Mouse (Mus musculus): ENCODE data around the gene Olfr952. TPM values are rescaled to one million over a fixed set of nuclear protein-coding genes. Genes with fewer than 3 reads are reported as not detected.

Gene Olfr952
- not detected in 2 replicates for polyA plus RNA-seq (2016; fragmentation: Nextera tagmentation; extraction: Ambion mirVana)

- no peak within 1 kb of the TSS for H3K4me2 ChIP-seq (replicated peaks)
- H3K4me1 ChIP-seq, result no peaks in the 10 kb centered on the region
- H3K36me3 ChIP-seq, result no peaks in the 10 kb centered on the region
- no peaks in the 10 kb centered on the region for H3K9me3 ChIP-seq
- no peak within 1 kb of the TSS for H3K27ac ChIP-seq (replicated peaks)
- H3K9ac ChIP-seq (replicated peaks), result no peak within 1 kb of the TSS
- no peaks in the 10 kb centered on the region for H3K27me3 ChIP-seq
- no peak within 1 kb of the TSS for H3K4me3 ChIP-seq
- ATAC-seq (ENCODE audit: low FRiP score, low read depth), result no peak
Observed at GRCm38 (mm10) chr9:39427048-39427447, at the start of gene Olfr952. TSS of gene Olfr952 (minus strand) at chr9:39427148.

DNA sequence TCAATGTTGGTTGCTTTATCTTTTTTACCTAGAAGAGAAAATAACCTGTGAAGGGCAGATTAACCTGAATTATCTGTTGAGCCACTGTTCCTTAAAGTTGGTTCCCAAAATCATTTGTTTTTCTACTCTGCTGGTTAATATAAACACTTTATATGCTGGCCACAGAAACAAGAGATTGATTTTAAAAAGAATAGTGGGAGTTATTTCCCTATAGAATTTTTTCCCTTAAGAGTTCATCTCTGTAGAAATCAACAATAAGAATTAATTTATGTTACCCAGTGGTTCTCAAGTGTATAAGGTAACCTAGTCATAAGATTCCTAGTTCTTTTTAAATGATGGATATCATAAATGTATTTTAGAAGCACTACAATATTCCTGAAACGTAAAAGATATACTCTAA, 44.9 kb upstream of the Olfr952 start, which contains the start of gene Olfr955:
TSS of gene Olfr955 (minus strand) at position 101 of the 400 bp plus-strand sequence.
- Histone ChIP-seq H3K4me3 (no peak within 1 kb of the TSS), H3K27ac (replicated peaks) (no peak within 1 kb of the TSS), H3K27me3 (no peaks in the 10 kb centered on the region), H3K4me1 (no peaks in the 10 kb centered on the region), H3K9ac (replicated peaks) (no peak within 1 kb of the TSS), H3K4me2 (replicated peaks) (no peak within 1 kb of the TSS), H3K9me3 (no peaks in the 10 kb centered on the region), H3K36me3 (no peaks in the 10 kb centered on the region)
- WGBS, result 58% methylated on average over 1 of the region's 1 CpGs
- no peak for ATAC-seq (ENCODE audit: low FRiP score, low read depth)

DNA sequence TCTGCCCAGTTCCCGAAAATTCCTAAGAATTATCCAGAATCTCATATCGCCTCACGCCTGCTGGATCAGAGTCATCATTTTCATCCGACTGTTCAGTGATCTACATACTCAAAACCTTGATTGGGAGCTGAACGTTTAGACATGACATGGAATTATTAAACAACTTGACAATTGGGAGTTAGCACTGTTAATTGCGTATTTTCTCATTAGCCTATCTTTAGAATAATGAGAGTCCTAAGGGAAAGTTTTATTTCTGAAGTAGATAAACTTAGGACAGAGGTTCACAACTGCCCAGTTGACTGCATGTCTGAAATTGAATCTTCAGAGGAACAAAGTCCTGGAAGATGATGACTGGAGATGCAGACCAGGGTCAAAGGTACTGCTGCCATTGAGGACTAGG, 29.5 kb upstream of the Olfr952 start, which contains the start of gene Olfr954:
TSS of gene Olfr954 (plus strand) at position 301 of the 400 bp plus-strand sequence.
- Histone ChIP-seq H3K9me3 (no peaks in the 10 kb centered on the region), H3K36me3 (no peaks in the 10 kb centered on the region), H3K4me1 (no peaks in the 10 kb centered on the region), H3K27ac (replicated peaks) (no peak within 1 kb of the TSS), H3K9ac (replicated peaks) (no peak within 1 kb of the TSS), H3K27me3 (no peaks in the 10 kb centered on the region), H3K4me2 (replicated peaks) (no peak within 1 kb of the TSS), H3K4me3 (no peak within 1 kb of the TSS)
- ATAC-seq (ENCODE audit: low FRiP score, low read depth), result no peak
- 87% methylated on average over 6 of the region's 6 CpGs for WGBS

GRCm38 (mm10) chr9:39387110-39387509, 39.8 kb downstream of the Olfr952 start, which contains the start of gene Olfr951:
TSS of gene Olfr951 (plus strand) at chr9:39387410.
- no peaks in the 10 kb centered on the region for H3K36me3 ChIP-seq
- H3K27ac ChIP-seq (replicated peaks), result no peak within 1 kb of the TSS
- WGBS, result 91% methylated on average over 2 of the region's 2 CpGs
- H3K4me3 ChIP-seq, result no peak within 1 kb of the TSS
- no peaks in the 10 kb centered on the region for H3K9me3 ChIP-seq
- H3K9ac ChIP-seq (replicated peaks), result no peak within 1 kb of the TSS
- H3K4me1 ChIP-seq, result no peaks in the 10 kb centered on the region
- no peaks in the 10 kb centered on the region for H3K27me3 ChIP-seq
- no peak within 1 kb of the TSS for H3K4me2 ChIP-seq (replicated peaks)
- no peak for ATAC-seq (ENCODE audit: low FRiP score, low read depth)

Other genes with a start within 250 kb of the Olfr952 start
- gene Olfr944, start 225.2 kb downstream of the Olfr952 start, polyA plus RNA-seq (2016; fragmentation: Nextera tagmentation; extraction: Ambion mirVana), result not detected in 2 replicates
- not detected in 2 replicates for gene Olfr1537, start 177.2 kb downstream of the Olfr952 start, polyA plus RNA-seq (2016; fragmentation: Nextera tagmentation; extraction: Ambion mirVana)
- not detected in 2 replicates for gene Olfr945, start 150.3 kb downstream of the Olfr952 start, polyA plus RNA-seq (2016; fragmentation: Nextera tagmentation; extraction: Ambion mirVana)
- not detected in 2 replicates for gene Olfr948, start 101.1 kb downstream of the Olfr952 start, polyA plus RNA-seq (2016; fragmentation: Nextera tagmentation; extraction: Ambion mirVana)
- not detected in 2 replicates for gene Olfr951, start 39.7 kb downstream of the Olfr952 start, polyA plus RNA-seq (2016; fragmentation: Nextera tagmentation; extraction: Ambion mirVana)
- not detected in 2 replicates for gene Olfr954, start 29.6 kb upstream of the Olfr952 start, polyA plus RNA-seq (2016; fragmentation: Nextera tagmentation; extraction: Ambion mirVana)
- gene Olfr955, start 44.8 kb upstream of the Olfr952 start, polyA plus RNA-seq (2016; fragmentation: Nextera tagmentation; extraction: Ambion mirVana), result not detected in 2 replicates
- gene Olfr44, start 66.8 kb upstream of the Olfr952 start, polyA plus RNA-seq (2016; fragmentation: Nextera tagmentation; extraction: Ambion mirVana), result not detected in 2 replicates
- gene Olfr957, start 88.7 kb upstream of the Olfr952 start, polyA plus RNA-seq (2016; fragmentation: Nextera tagmentation; extraction: Ambion mirVana), result not detected in 2 replicates
- not detected in 2 replicates for gene Olfr958, start 126.9 kb upstream of the Olfr952 start, polyA plus RNA-seq (2016; fragmentation: Nextera tagmentation; extraction: Ambion mirVana)
- gene Olfr959, start 148.4 kb upstream of the Olfr952 start, polyA plus RNA-seq (2016; fragmentation: Nextera tagmentation; extraction: Ambion mirVana), result not detected in 2 replicates
- gene AW551984, start 177.3 kb upstream of the Olfr952 start, polyA plus RNA-seq (2016; fragmentation: Nextera tagmentation; extraction: Ambion mirVana), result 23.2 and 23.6 TPM in 2 replicates
- not detected in 2 replicates for gene Olfr148, start 183.5 kb upstream of the Olfr952 start, polyA plus RNA-seq (2016; fragmentation: Nextera tagmentation; extraction: Ambion mirVana)
- not detected in 2 replicates for gene Olfr960, start 194.2 kb upstream of the Olfr952 start, polyA plus RNA-seq (2016; fragmentation: Nextera tagmentation; extraction: Ambion mirVana)
- gene Olfr961, start 217.9 kb upstream of the Olfr952 start, polyA plus RNA-seq (2016; fragmentation: Nextera tagmentation; extraction: Ambion mirVana), result not detected in 2 replicates
- not detected in 2 replicates for gene Olfr963, start 240.1 kb upstream of the Olfr952 start, polyA plus RNA-seq (2016; fragmentation: Nextera tagmentation; extraction: Ambion mirVana)